Mouse (Mus musculus) embryonic fibroblast, embryonic 13.5 days (primary cell): ENCODE measurements at regions not wholly inside any gene's neighbourhood (a gene's known extent, or its start where the extent isn't known, plus 50 kb on each side); places are given as distances from the start of the nearest gene placed in this dataset.

Experiments
- H3K27ac ChIP-seq: 2 replicates; pipeline ENCODE4 v1.5.1; 2012; ENCODE audit warnings: low read length, control low read depth, inconsistent platforms; ENCODE audit not compliant: insufficient read depth
- H3K4me1 ChIP-seq: 2 replicates; pipeline ENCODE4 v1.6.1; 2011; ENCODE audit warnings: low read length; ENCODE audit not compliant: control insufficient read depth, insufficient read depth
- H3K4me3 ChIP-seq: 2 replicates; pipeline ENCODE4 v1.5.1; 2011; ENCODE audit warnings: mild to moderate bottlenecking, control low read depth, low read length; ENCODE audit not compliant: insufficient read depth
- CTCF ChIP-seq: IDR thresholded peaks from 2 replicates; pipeline ENCODE4 v1.5.1; 2011; ENCODE audit warnings: mild to moderate bottlenecking, control low read depth, low read length, moderate library complexity, borderline replicate concordance; ENCODE audit not compliant: insufficient read depth
- POLR2A ChIP-seq: IDR thresholded peaks from 2 replicates; pipeline ENCODE4 v1.6.1; 2011; ENCODE audit warnings: low read depth, mild to moderate bottlenecking, control low read depth, low read length, moderate library complexity

- Histone ChIP-seq H3K4me3 (no peak overlapping the region), H3K4me1 (no peaks in the 10 kb centered on the region), H3K27ac (no peak overlapping the region)
- TF ChIP-seq POLR2A (no peak), CTCF (no peak)
Measured at GRCm38 (mm10) chr4:55624779-55625178, 92.5 kb upstream of the Klf4 start.

DNA sequence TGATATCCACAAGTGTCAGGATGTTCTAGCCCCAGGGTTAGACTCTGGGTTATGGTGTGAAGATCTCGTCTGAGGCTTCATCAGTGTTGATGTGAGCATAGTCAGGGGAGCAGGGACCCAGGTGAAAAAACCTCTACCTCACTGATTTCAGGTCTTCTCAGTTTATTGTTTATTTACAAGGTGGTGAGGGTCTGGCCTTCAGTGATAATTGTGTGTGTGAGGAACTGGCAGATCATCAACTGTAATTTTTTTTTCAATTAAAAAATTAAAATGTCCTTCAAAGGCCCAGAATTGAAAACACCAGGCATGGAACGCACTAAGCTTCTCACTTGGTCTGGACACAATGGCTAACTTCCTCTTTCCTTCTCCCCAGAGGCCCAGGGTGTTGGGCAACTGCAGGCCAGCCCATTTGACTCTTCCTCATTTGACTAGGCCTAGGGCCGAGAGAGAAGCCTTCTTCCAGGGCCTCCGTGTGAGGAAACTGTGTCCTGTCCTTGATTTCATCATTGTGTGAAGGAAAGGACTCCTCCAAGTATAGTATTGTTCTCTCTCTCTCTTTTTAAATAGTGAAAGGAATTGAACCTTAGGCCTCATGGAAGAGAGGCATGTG, 91.0 kb upstream of the Klf4 start:
- Histone ChIP-seq H3K4me1 (no peaks in the 10 kb centered on the region), H3K4me3 (no peak overlapping the region), H3K27ac (no peak overlapping the region)
- no peak for TF ChIP-seq CTCF
- TF ChIP-seq POLR2A, result no peak

DNA sequence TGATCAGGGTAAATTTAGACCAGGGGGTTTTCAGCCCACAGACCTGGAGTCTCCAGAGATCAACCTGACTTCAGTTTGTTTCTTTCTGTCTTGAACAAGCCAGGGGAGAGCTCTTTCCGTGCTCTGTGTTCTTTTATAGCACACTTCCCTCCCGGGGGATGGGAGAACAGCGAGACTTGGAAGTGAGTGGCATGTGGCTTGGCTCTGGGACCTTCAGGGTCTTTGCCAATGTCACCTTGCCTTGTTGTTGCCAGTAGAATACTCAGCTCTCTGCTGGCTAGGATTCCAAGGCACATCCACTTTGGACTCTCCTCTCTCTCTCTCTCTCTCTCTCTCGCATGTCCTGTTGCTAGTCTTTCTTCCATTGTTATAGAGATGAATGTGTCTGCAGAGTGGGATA, 90.4 kb upstream of the Klf4 start:
- Histone ChIP-seq H3K4me3 (no peak overlapping the region), H3K27ac (no peak overlapping the region), H3K4me1 (no peaks in the 10 kb centered on the region)
- TF ChIP-seq POLR2A (no peak), CTCF (no peak)

DNA sequence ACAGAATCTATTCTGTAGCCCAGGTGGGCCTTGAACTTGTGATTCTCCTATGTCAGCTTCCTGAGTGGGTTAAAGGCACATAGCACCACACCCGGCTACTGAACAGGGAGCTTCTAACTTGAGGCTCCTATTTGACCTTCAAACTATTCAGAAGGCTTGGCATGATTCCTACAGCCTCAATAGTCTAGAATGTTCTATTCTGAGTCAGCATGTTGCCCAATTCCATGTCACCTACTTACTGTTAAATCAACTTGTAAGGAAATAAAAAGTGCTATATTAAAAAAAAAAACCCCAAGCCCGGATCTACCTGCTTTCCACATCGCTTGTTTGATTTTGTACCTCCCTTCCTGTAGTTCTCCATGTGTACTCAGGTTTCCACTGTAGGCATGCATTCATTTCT, 87.6 kb upstream of the Klf4 start:
- no peak overlapping the region for H3K27ac ChIP-seq
- no peak overlapping the region for H3K4me3 ChIP-seq
- TF ChIP-seq POLR2A, result no peak
- TF ChIP-seq CTCF, result no peak
- H3K4me1 ChIP-seq, result no peaks in the 10 kb centered on the region

DNA sequence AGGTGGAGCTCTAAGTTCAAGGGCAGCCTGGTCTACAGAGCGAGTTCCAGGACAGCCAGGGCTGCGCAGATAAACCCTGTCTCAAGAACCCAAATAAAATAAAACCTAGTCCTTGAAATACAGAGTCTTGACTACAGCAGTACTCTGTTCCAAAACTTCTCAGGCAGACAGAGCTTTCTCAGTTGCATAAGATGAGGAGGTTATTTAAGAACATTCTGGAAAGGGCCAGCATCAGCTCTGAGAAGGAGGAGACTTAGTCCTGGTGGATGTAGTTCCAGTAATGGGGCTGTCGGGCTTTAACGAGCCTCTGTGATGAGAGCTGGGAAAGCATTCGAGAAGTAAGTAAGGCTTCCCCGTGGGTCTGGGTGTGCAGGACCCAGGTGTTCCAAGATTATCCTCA, 83.5 kb upstream of the Klf4 start:
- Histone ChIP-seq H3K4me3 (no peak overlapping the region), H3K27ac (no peak overlapping the region), H3K4me1 (no peaks in the 10 kb centered on the region)
- no peak for TF ChIP-seq POLR2A
- TF ChIP-seq CTCF, result no peak

- Histone ChIP-seq H3K27ac (no peak overlapping the region), H3K4me1 (no peaks in the 10 kb centered on the region), H3K4me3 (no peak overlapping the region)
- TF ChIP-seq POLR2A (no peak), CTCF (no peak)
Measured at GRCm38 (mm10) chr4:55613523-55613922, 81.3 kb upstream of the Klf4 start.

GRCm38 (mm10) chr4:55610998-55611397, 78.7 kb upstream of the Klf4 start:
- Histone ChIP-seq H3K4me1 (no peaks in the 10 kb centered on the region), H3K4me3 (no peak overlapping the region), H3K27ac (no peak overlapping the region)
- TF ChIP-seq CTCF (no peak), POLR2A (no peak)

DNA sequence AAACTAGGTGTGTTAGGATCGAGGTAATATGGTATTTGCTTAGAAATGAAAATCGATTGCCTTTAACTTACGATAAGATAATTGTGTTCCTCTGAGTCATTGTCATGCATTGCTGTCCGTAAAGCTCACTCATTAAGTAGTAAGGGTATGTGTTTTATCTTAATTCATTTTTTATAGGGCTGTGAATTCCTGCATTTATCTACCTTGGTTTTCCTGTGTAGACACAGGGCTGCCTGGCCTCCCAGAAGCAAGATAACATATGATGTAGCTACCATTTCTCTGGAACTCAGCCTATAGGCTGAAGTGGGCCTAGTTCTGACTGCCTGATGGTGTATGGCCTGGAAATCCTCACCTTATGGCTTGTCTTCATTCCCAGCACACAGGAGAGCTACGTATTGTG, 76.9 kb upstream of the Klf4 start:
- no peak overlapping the region for H3K4me3 ChIP-seq
- H3K4me1 ChIP-seq, result no peaks in the 10 kb centered on the region
- TF ChIP-seq CTCF, result no peak
- no peak for TF ChIP-seq POLR2A
- no peak overlapping the region for H3K27ac ChIP-seq

DNA sequence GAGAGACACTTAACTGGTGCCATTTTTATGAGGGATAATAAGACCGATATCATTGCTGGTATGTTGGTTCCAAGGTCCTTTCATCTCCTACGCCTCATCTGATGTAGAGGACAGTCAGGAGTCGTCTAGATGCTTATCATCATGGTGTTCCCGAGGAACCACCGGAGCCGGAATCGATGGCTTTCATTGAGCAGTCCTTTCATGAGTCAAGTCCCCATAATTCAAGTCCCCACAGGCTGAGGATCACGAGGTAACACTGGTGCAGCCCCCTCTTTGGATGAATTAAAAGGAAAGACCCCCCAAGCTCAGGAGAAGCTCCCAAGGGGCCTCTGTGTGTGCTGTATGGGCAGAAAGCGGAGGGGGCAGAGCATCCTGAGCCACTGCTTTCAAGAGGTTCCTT, 73.3 kb upstream of the Klf4 start:
- no peaks in the 10 kb centered on the region for H3K4me1 ChIP-seq
- no peak for TF ChIP-seq POLR2A
- TF ChIP-seq CTCF, result no peak
- no peak overlapping the region for H3K27ac ChIP-seq
- H3K4me3 ChIP-seq, result no peak overlapping the region

DNA sequence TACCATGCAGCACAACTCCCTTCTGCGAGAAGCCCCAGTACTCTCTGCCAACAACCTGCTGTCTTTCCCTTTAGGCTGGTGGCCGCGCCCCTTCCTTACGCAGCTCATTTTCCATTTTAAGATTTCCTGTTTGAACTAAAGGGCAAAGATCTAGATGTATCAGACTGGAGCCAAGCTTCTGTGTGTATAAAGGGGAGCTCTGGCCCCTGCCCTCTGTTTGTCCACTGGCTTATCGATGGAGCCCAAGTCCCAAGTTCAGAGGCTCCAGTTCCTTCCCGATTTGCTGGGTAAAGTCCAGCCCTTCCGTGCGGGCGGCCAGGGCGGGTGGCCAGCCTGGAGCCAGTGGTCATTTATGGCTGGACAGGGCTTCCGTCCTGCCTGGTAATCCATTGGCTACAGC, 72.6 kb upstream of the Klf4 start:
- Histone ChIP-seq H3K27ac (no peak overlapping the region), H3K4me1 (no peaks in the 10 kb centered on the region), H3K4me3 (no peak overlapping the region)
- no peak for TF ChIP-seq POLR2A
- no peak for TF ChIP-seq CTCF

- H3K4me1 ChIP-seq, result no peaks in the 10 kb centered on the region
- no peak overlapping the region for H3K4me3 ChIP-seq
- no peak for TF ChIP-seq POLR2A
- TF ChIP-seq CTCF, result no peak
- no peak overlapping the region for H3K27ac ChIP-seq
Measured at GRCm38 (mm10) chr4:55603821-55604435, 71.7 kb upstream of the Klf4 start.
